Mouse (Mus musculus) kidney, adult 2 months (tissue): ENCODE measurements around the gene Adad2.

Experiments used
- CTCF ChIP-seq: fragments of 200-500 bp; conservative IDR thresholded peaks from 2 replicates; pipeline ENCODE4 v1.5.1; 2011; ENCODE audit warnings: low read depth, mild to moderate bottlenecking, control low read depth, low read length, moderate library complexity, mixed read lengths; ENCODE audit not compliant: insufficient read depth, insufficient read length
- POLR2A ChIP-seq: fragments of 200-500 bp; IDR thresholded peaks from one replicate; pipeline ENCODE4 v1.6.1; 2011; ENCODE audit warnings: low read depth, low read length, control low read depth

GRCm38 (mm10) chr8:119639798-119640197 is 27.3 kb downstream of the Adad2 start:
- TF ChIP-seq CTCF (no peak), POLR2A (no peak)
